Mouse (Mus musculus): ENCODE results near the gene Gsk3a.

Gene Gsk3a

DNA sequence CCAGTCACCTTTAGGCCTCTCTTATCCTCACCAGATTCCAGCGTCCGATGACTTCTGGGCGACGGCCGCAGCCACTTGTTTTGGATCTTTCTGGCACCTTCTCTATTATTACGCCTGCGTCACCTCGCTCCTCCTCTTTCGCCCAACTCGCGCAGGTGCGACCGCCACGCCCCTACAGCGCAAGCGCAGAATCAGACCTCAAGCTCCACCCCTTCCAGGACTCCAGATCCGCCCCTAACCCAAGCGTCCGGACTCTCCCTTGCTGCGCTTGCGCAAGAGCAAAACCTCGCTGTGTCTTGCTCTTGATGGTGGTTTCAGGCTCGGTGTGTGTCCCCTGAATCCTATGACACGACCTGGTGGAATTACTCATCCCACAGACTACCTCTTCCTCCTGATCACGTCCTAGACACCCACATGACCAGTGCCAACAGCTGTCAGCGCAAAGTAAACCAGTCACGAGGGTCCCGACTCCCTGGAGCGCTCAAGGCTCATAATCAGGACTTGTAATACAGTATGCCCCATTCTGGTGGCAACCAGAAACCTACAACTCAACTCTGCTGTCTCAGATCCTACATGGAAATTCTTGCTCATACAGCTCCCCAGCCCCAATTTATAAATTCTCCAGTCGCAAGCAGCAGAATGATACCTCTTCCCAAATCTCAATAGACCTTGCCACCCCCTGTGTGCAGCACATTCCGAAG is 17.7 kb downstream of the Gsk3a start:
- peak; percentile 96 to 97 for DNase-seq

DNA sequence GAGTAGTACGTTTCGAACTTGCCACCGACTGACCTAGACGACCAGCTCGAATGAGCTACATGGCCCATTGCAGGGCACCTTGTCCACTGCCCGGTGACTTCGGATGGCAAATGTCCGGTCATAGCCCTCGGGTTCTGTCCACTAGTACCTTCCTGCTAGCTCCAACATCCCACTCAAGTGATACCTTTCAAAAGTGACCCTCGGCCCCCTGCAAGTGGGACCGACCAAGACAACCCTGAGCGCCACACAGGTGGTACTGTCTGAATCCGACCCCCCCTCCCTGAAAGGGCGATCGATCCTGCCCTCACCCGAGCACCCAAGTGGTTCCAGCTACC is 18.3 kb downstream of the Gsk3a start:
- DNase-seq: no peak

DNA sequence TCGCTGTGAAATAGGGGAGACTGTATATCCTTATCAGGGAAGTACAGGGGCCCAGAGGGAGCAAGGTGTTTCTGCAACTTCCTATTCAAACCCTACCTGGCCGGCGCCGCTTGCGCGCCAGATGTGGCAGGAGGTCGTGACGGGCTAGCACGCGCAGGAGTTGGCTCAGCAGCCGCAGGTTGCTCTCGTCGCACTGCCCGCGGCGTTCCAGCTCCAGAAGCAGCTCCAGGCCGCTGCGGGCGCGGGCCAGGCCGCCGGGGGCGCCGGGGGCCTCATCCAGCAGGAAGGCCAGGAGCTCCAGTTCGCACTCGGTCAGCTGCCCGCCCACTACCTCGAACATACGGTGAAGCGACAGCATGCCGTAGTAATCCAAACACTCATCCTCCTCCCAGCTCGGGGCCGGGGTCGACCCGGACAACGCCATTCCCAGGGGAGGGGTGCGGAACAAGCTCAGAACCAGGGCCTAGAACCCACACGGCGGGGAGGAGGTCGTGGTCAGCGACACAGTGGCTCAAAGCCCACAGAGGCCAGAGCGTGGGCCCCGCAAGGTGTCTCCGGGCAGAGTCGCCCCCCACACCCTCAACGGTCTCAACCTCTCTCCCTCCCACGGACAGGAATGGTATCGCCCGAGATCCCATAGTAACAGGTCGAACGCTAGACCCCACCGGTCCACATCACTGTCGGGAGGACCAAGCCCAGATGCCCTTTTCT is 18.8 kb downstream of the Gsk3a start:
- peak; percentile 75 to 76 for DNase-seq

DNA sequence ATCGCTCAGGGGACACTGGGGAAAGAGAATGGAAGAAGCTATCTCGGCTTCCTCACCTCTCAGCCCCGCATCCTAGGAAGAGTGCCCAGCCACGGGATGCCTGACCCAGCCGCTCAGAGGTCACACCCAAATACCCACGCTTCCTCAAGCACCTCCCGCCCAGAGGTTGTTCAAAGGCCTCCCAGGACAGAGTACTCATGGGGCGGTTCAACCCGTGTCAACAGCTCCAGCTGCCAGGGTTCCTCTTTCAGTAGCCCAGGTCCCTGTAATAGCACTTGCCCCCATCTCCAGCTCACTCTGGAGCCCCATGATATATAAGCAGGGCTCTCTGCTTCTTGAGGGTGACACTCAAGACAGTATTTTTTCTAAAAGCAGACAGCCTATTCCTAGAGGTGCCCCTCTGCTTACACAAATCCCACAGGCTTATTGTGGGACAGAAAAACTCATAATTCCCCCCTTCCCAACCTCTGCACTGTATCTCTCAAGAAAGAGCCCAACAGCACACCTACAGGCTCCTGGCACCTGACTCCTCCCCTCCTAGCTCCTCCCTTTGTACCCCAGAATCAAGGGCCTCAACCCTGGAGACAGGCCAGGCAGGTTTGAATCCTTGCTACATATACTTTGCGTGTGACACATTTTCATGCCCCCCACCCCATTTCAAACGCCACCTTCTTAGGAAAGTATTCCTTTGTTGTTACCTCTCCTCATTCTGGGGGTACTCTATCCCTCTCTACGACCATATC is 19.8 kb downstream of the Gsk3a start:
- DNase-seq: no peak

DNA sequence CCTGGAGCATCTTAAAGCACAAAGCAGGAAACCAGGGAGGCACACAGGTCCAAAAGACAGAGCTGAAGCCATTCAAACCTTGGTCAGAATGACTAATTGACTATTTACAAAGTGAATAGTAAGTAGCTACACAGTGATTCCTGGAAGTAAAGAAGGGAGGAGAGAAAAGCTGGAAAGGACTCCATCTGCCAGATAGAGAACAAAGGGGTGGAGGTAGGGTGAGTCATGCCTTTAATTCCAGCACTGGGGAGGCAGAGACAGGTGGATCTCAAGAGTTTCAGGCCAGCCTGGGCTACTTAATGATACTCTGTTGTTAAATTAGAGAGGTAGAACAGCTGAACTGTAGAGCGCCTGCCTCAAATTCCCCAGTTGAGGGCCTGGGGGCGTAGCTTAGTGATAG is 23.5 kb downstream of the Gsk3a start:
- no peak for DNase-seq

DNA sequence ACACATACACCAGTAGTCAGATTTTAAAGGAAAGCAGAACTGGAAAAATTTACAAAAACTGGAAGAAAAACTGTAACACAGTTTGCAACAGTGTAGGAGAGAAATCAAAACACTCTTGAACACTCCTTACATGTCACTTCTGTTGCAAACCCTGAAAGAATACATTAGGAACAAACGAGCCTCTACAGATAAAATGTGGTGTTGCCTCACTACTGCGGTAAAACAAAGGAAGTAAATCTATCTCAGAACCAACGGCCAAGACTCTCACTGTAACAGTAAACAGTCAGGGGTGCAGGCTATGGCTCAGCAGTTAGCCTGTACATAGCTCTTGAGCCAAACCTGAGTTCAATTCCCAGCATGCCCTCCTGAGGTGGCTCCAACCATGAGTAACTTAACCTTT is 24.6 kb downstream of the Gsk3a start:
- no peak for DNase-seq

DNA sequence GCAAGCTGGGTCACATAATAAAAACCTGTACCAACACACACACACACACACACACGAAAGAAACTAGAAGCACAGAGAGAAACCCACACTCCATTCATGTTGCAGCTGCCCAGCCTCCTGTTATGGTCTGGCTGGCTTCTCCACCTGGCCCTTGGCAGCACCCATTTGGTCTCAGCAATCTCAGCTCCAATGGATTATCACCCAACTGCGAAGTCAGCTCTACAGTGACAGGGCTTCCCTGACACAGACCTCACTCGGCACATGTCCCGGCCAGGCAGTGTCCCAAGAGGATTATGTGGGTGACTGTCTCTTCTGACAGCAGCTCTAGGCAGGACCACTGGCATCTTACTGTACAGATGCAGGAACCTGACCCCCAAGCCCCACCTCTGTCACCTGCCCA is 27.2 kb downstream of the Gsk3a start:
- no peak for DNase-seq

DNA sequence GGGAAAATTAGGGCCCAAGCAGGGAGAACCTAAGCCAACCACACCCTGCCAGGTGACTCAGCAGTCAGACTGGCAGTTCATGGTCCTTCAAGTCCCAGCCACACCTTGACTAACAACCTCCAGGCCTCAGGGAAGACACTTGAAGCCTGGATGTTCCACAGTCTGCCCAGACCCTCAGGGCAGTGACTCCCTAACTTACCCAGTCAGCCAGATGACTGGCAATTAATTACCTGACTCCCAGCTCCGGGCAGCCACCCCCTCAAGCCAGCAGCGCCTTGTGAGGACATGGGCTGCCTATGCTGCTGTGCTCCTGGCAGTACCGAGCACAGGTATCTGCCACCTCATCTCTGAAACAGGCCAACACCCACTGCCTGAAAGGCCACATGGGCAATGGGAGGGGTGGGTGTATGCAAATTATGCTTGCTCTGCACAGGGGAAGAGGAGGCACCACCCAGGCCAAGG is 28.5 kb downstream of the Gsk3a start:
- no peak for DNase-seq

DNA sequence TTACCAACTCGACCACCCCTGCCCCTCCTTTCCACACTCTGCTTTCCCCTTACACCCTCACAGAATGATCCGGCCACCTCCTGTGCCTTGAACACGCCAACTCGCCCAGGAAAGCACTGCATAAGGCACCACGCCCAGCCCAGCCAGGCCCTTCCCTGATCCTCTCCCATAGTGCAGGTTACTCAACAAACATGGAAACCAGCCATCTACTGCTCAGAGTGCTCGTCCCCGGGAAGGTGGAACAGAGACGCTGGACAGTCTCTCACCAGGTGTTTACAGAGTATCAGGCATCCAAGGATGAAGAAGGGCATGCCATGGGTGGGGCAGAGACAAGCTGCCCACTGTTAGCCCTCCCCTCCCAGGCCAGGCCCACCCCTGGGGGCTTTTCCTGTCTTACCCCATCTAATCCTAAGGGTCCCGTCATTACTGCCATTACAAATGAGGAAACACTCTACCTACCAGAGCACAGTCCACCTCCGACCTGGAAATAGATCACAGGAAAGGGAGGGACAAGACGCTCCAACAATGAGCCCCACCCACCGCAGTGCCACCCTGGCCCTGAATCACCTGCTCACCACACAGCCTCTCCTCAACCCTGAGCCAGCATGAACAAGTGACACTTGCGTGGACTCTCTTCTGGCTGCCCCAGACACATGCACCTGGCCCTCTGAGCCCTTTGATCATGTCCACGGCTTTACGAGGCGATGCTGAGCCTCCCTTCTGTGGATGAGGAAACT is 31.4 kb downstream of the Gsk3a start:
- DNase-seq: peak in 1 of 2 experiments; percentile 23

DNA sequence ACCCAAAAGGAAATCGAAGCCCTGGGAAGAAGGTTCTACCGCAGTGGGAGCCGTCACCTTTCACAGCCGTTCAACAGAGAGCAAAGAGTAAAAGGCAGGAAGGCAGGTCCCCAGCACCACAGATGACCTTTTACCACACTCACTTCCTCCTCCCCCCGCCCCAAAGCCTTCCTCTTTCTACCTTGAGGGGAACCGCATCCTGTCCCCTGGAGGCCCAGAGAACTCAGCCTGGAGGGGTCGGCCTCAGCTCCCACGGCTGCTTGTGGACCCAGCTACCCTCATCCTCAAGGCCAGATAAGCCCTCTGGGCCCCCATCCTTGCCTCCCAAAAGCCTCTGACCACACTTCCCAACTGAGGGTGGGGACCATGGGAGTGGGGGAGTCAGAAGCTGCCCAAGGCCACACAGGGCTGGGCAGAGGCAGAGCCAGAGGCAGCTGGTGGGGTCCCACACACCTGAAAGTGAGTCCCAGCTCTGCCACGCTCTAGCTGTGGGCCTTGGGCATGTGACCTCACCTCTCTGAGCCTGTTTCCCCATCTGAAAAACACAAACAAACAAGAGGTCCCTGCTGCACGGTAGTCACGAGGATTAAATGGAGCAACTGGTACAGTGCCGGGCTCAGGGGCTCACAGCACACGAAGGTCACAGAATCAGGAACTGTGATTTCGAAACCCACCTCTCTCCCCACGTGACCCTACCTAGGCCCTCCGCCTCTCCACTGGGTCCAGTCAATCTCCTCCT is 32.1 kb downstream of the Gsk3a start:
- DNase-seq: peak; percentile 79 to 85

DNA sequence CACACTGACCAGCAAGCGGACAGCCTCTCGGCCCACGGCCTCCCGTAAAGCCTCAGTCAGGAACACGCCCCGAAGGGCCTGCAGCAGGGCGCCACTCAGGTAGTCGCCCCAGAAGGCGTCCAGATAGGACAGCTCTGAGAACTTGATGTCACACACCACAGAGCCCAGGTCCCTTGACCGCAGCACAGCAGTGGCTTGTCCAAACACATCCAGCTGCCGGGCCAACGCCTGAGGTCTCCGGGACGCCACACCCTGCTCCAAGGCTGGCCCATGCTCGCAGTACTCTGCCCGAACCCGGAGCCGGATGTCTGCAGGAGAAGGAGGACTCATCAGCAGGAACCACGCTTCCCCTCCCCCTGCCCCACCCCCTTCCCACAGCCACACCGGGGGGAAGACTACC is 34.0 kb downstream of the Gsk3a start:
- peak in 1 of 2 experiments; percentile 42 for DNase-seq

DNA sequence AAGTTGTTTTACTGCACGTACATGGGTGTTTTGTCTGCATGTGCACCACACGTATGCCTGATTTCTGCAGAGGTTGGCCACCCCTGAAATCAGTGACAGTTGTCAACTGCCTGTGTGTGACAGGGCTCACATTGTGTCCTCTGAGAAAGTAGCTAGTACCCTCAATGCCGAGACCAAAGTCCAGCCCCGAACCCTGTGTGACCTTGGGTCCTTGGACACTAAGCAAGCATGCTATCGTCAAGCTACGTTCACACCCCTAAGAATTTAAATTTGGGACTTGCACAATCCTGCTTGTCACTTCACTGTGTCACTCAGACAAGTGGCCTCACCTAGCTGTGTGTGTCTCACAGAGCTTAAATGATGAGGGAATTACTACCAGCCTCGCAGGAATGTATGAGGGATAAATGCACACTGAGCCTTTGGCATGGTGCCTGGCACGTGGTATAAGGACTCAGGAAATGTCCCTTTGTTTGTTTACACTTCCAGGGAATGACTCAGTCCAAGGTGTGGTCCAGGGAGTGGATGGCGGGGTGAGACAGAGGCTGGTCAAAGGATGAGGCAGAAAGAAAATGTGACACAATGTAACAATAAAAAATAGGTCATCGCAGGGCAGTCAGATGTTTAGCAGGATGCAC is 40.1 kb downstream of the Gsk3a start:
- DNase-seq: no peak

DNA sequence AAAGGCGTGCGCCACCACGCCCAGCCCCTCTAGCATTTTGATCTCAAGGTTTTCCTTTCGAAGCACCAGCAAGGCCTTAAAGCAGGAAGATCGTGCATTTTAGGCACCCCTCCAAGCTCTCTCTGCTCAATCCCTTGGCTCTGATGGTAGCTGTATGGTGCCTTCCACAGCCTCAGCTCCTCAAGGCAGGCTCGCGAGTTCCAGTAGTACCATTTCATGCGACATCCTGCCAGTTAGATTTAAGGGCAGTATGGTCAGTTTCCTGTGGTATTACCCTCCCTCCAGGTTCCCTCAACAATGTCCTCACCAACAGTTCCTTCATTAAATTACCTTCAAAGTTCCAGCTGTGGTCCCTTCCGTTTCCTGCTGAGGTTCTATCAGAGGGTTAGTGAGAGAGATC is 41.5 kb downstream of the Gsk3a start:
- DNase-seq: no peak

DNA sequence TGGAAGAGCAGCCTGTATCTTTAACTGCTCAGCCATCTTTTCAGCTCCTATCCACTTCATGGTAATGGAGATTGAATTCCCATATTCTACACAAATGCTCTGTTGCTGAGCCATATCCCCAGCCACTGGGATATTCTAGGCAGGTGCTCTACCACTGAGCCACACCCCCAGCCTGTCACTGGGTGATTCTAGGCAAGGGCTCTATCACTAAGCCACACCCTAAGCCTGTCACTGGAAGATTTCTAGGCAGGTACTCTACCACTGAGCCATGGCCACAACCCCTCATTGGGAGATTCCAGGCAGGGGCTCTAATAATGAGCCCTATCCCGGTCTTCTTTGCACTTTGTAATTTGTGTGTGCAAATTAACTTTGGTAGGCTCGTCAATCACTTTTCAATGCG is 42.5 kb downstream of the Gsk3a start:
- DNase-seq: no peak

DNA sequence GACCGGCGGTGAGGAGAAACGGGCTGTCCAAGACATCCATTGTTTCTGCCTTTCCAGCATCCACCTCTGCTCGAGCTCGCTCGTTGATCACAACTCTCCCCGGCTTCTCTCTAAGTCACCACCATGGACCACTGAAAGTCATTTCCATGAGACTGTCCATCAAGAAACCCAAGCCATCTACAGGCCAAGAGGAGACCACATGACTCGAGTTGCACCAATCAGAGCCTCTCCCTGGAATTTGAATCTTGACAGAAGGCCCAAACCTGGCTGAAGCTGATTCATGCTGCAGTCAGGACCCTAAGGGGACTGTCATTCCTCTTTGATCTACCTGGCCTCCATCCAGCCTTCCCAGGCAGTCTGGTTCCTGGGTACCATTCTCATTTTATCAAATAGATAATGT is 45.5 kb downstream of the Gsk3a start:
- DNase-seq: no peak

DNA sequence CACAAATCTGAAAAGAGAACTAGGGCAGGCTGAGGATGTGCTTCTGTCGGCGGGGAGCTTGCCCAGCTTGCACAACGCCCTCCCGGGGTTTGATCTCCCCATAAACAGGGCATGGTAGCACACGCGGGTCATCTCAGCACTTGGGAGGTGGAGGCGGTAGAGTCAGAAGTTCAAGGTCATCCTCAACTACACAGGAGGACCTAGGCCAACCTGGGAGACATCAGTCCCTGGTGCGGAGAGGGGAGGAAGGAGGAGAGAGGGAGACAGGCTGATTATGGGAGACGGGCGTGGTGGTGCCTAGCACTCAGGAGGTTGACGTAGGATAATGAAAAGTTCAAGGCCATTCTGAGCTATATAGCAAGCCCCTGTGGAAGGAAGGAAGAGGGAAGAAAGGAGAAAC is 46.8 kb downstream of the Gsk3a start:
- DNase-seq: no peak

DNA sequence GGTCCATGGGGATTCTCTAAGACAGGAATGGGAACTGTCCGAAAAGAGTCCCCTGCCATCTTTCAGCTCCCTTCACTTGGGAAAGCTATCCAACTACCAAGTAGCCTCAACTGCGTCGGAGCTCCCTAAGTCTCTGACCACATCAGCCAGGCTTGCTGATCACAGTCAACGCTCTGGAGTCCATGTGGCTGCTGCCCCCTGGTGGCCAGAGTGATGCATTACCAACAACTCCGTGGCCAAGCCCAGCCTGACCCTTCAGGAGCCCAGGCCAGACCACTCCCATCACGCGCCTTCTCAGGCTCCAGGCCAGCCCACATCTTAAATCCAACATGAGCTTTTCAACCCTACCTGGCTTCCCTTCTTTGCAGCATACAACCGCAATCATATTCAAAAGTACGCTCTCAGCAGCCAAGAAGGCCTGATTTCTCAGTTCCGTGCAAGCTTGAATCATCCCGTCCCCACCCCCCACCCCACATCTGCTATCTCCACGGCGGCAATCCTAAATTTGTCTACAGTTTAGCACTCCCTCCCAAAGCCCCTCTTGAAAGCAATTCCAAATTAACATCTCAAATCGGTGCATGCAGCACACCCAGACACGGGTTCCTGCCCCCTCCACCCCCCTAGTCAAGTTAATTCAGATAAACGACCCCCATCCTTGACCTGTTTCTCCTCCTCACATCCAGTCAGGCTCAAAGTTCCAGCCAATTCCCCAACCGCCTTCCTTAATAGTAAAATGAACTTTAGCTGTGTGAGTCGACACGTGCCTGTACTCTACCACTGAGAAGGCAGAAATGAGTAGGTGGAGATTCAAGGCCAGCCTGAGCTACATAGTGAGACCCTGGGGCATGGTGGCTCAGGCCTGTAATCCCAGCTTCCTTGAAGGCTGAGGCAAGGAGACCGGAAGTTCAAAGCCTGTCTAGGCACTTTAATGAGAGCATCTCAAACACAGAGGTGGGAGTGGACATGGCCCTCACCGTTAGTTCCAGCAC is 49.7 kb downstream of the Gsk3a start:
- peak; percentile 73 to 80 for DNase-seq

DNA sequence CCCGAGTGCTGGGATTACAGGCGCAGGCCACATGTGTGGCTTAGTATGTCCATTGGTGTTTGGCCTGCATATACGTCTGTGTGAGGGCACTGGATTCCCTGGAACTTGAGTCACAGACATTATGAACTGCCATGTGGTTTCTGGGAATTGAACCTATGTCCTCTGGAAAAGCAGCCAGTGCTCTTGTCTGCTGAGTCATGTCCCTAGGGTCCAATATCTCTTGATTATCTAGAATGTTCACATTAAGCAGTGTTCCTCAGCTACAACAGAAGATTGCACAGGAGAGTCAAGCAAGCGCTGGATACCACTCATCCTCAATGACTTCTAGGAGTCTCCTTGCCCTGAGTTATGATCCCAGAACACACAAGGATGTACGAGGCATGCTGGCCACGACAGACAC is 53.6 kb downstream of the Gsk3a start:
- DNase-seq: no peak

DNA sequence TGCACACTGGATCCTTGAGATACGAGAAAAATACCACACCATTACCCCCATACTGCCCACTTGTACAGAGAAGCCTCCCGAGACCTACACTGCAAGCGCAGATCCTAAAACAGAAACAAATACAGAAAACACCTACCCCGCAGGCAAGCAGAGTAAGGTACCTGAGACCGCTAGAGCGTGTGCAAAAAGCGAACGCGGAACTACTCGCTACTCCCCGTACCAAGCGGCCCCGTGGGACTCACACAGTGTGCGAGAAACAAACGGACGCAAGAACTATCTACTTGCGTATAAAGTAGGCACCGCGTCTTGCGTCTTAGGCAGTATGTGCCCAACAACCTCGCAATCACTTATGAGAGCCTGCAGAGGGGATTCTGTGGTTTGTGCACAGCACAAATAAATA is 55.8 kb downstream of the Gsk3a start:
- DNase-seq: no peak

DNA sequence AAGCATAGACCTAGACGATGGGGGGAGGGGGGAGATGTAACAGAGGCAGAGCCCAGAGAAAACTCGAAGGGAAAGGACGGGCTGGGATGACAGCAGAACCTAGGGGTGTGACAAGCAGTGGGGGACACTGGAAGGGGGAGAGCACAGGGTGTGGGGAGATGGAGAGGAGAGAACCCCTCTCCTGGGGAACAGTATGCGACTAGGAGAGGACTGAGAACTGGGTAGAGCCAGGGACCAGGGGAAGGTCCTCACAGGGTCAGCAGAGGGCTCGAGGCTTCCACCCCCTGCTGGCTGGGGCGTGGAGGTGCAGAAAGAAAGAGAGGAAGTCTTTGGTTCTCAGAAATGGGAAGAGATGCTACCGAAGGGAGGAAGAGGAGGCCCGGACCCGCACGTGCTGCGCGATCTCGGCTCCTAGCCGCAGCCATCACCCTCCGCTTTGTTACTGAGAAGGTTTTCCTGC is 56.3 kb downstream of the Gsk3a start:
- peak; percentile 50 to 59 for DNase-seq

DNA sequence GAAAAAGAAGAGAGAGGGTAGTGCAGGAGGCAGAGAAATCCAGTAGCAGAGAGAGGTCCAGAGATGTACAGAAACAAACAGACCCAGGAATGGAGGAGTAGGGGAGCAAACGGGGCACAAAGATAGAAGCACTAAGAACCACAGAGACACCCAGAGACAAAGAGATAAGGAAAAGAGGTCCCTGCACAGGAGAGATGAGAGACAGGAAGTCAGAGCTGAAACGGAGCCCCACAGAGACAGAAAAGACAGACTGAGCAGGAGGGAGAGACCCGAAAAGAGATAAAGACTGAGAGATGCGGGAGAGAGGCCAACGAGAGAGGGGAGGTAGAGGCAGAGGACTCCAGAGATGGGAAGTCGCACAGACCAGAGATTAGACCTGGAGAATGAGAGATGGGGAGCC is 57.1 kb downstream of the Gsk3a start:
- DNase-seq: no peak

All from thymus, postnatal 36 days (tissue).